Mouse (Mus musculus): ENCODE data around the gene Erf. TPM values are rescaled to one million over a fixed set of nuclear protein-coding genes. Genes with fewer than 3 reads are reported as not detected.

Erf gene
- polyA plus RNA-seq, 1 experiment = 41.1 TPM

DNA sequence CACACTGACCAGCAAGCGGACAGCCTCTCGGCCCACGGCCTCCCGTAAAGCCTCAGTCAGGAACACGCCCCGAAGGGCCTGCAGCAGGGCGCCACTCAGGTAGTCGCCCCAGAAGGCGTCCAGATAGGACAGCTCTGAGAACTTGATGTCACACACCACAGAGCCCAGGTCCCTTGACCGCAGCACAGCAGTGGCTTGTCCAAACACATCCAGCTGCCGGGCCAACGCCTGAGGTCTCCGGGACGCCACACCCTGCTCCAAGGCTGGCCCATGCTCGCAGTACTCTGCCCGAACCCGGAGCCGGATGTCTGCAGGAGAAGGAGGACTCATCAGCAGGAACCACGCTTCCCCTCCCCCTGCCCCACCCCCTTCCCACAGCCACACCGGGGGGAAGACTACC is 46.9 kb downstream of the Erf start:
- no peak for TF ChIP-seq CTCF (IDR thresholded peaks at IDR 0.05; ENCODE audit: insufficient read depth, low read length)
- TF ChIP-seq POLR2A (IDR thresholded peaks at IDR 0.05; ENCODE audit: borderline replicate concordance, extremely low read depth, low read depth, low read length) = no peak
- no peak overlapping the region for H3K4me3 ChIP-seq (replicated peaks; ENCODE audit: extremely low read depth, low read depth, low read length)
- peaks cover 2% of the 10 kb centered on the region; the same call in 1 of the 2 replicates for H3K4me1 ChIP-seq (ENCODE audit: control insufficient read depth, insufficient read depth, low read length)
- WGBS = 79% methylated on average over 20 of the region's 20 CpGs
- no peak for DNase-seq

DNA sequence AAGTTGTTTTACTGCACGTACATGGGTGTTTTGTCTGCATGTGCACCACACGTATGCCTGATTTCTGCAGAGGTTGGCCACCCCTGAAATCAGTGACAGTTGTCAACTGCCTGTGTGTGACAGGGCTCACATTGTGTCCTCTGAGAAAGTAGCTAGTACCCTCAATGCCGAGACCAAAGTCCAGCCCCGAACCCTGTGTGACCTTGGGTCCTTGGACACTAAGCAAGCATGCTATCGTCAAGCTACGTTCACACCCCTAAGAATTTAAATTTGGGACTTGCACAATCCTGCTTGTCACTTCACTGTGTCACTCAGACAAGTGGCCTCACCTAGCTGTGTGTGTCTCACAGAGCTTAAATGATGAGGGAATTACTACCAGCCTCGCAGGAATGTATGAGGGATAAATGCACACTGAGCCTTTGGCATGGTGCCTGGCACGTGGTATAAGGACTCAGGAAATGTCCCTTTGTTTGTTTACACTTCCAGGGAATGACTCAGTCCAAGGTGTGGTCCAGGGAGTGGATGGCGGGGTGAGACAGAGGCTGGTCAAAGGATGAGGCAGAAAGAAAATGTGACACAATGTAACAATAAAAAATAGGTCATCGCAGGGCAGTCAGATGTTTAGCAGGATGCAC is 53.1 kb downstream of the Erf start:
- no peak for TF ChIP-seq CTCF (IDR thresholded peaks at IDR 0.05; ENCODE audit: insufficient read depth, low read length)
- TF ChIP-seq POLR2A (IDR thresholded peaks at IDR 0.05; ENCODE audit: borderline replicate concordance, extremely low read depth, low read depth, low read length) = no peak
- no peak for DNase-seq
- peaks cover 5% of the 10 kb centered on the region for H3K4me1 ChIP-seq (ENCODE audit: control insufficient read depth, insufficient read depth, low read length)
- H3K4me3 ChIP-seq (replicated peaks; ENCODE audit: extremely low read depth, low read depth, low read length) = no peak overlapping the region
- 32% methylated on average over 10 of the region's 10 CpGs for whole genome bisulfite sequencing

DNA sequence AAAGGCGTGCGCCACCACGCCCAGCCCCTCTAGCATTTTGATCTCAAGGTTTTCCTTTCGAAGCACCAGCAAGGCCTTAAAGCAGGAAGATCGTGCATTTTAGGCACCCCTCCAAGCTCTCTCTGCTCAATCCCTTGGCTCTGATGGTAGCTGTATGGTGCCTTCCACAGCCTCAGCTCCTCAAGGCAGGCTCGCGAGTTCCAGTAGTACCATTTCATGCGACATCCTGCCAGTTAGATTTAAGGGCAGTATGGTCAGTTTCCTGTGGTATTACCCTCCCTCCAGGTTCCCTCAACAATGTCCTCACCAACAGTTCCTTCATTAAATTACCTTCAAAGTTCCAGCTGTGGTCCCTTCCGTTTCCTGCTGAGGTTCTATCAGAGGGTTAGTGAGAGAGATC is 54.5 kb downstream of the Erf start:
- TF ChIP-seq CTCF (IDR thresholded peaks at IDR 0.05; ENCODE audit: insufficient read depth, low read length) (no peak), POLR2A (IDR thresholded peaks at IDR 0.05; ENCODE audit: borderline replicate concordance, extremely low read depth, low read depth, low read length) (no peak)

DNA sequence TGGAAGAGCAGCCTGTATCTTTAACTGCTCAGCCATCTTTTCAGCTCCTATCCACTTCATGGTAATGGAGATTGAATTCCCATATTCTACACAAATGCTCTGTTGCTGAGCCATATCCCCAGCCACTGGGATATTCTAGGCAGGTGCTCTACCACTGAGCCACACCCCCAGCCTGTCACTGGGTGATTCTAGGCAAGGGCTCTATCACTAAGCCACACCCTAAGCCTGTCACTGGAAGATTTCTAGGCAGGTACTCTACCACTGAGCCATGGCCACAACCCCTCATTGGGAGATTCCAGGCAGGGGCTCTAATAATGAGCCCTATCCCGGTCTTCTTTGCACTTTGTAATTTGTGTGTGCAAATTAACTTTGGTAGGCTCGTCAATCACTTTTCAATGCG is 55.4 kb downstream of the Erf start:
- TF ChIP-seq POLR2A (IDR thresholded peaks at IDR 0.05; ENCODE audit: borderline replicate concordance, extremely low read depth, low read depth, low read length) = no peak
- no peak for TF ChIP-seq CTCF (IDR thresholded peaks at IDR 0.05; ENCODE audit: insufficient read depth, low read length)
- Histone ChIP-seq H3K4me1 (ENCODE audit: control insufficient read depth, insufficient read depth, low read length) (peaks cover 5% of the 10 kb centered on the region), H3K4me3 (replicated peaks; ENCODE audit: extremely low read depth, low read depth, low read length) (no peak overlapping the region)
- DNase-seq = no peak
- 80% methylated on average over 3 of the region's 3 CpGs for WGBS

More for the DNA sequence above, 54.5 kb downstream of the Erf start:
- DNase-seq = no peak
- Histone ChIP-seq H3K4me3 (replicated peaks; ENCODE audit: extremely low read depth, low read depth, low read length) (no peak overlapping the region), H3K4me1 (ENCODE audit: control insufficient read depth, insufficient read depth, low read length) (peaks cover 5% of the 10 kb centered on the region)
- WGBS = 71% methylated on average over 9 of the region's 9 CpGs

Other genes starting within 250 kb of the Erf start
- 4.8 and 7.1 TPM in 2 replicates for gene Atp1a3, start 244.8 kb downstream of the Erf start, polyA plus RNA-seq (2012; rRNA removed)
- 28.5 and 31.1 TPM in 2 replicates for gene Grik5, start 178.4 kb downstream of the Erf start, polyA plus RNA-seq (2012; rRNA removed)
- gene Zfp574, start 178.2 kb downstream of the Erf start, polyA plus RNA-seq (2012; rRNA removed) = 46.8 and 48.4 TPM in 2 replicates
- gene Pou2f2, start 71.0 kb downstream of the Erf start, polyA plus RNA-seq (2012; rRNA removed) = 6.0 and 6.1 TPM in 2 replicates
- gene Dedd2, start 30.1 kb downstream of the Erf start, polyA plus RNA-seq (2012; rRNA removed) = 37.6 and 42.4 TPM in 2 replicates
- 18.0 and 18.4 TPM in 2 replicates for gene Zfp526, start 29.3 kb downstream of the Erf start, polyA plus RNA-seq (2012; rRNA removed)
- 104 and 116 TPM in 2 replicates for gene Gsk3a, start 12.9 kb downstream of the Erf start, polyA plus RNA-seq (2012; rRNA removed)
- 96.1 and 107 TPM in 2 replicates for gene Cic, start 16.9 kb upstream of the Erf start, polyA plus RNA-seq (2012; rRNA removed)
- 42.7 and 49.1 TPM in 2 replicates for gene Pafah1b3, start 47.2 kb upstream of the Erf start, polyA plus RNA-seq (2012; rRNA removed)
- not detected in 2 replicates for gene Prr19, start 50.6 kb upstream of the Erf start, polyA plus RNA-seq (2012; rRNA removed)
- not detected in 2 replicates for gene Tmem145, start 55.3 kb upstream of the Erf start, polyA plus RNA-seq (2012; rRNA removed)
- 46.8 and 49.8 TPM in 2 replicates for gene Megf8, start 66.4 kb upstream of the Erf start, polyA plus RNA-seq (2012; rRNA removed)
- gene Cnfn, start 119.0 kb upstream of the Erf start, polyA plus RNA-seq (2012; rRNA removed) = 0.53 and 1,347 TPM in 2 replicates
- 90.2 and 103 TPM in 2 replicates for gene Lipe, start 147.9 kb upstream of the Erf start, polyA plus RNA-seq (2012; rRNA removed)
- gene Cxcl17, start 162.1 kb upstream of the Erf start, polyA plus RNA-seq (2012; rRNA removed) = 41.1 and 48.0 TPM in 2 replicates
- 30.9 and 38.6 TPM in 2 replicates for gene Ceacam1, start 226.8 kb upstream of the Erf start, polyA plus RNA-seq (2012; rRNA removed)

Data from lung, adult 2 months (tissue).